Mouse (Mus musculus): ENCODE measurements around the gene Ubtd2.

DNA sequence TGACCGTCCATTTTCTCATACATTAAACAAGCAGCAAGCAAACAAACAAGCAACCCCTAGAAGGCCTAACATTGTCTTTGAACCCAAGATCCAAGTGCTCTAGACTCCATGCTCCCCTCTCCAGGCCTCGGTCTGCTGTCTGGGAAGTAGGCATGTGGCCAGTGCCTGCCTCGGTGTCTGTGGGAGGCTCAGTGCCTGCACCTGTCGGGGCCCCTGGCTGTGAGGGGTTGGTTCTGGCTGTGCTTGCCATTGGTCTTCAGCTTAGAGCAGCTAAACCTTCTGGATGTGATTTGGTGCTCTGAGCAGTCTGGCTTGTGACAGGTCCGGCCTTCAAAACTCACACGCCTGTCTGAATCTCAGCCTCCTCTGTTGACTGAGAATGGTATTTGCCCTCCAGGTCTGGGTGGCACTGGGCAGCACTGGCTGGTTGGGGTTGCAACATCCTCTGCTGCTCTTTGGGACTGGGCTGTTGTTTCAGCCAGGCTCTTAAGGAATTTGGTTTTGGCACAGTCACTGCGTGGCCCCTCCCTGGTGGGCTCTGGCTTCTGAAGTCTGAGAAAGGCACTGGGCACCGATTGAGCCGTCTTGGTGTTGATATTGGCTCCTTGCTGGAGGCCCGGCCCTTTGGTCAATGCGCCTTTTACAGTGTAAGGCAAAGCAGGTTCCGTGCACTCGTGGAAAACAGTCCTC is 97.4 kb downstream of the Ubtd2 start:
- TF ChIP-seq POLR2A (IDR thresholded peaks at IDR 0.05; ENCODE audit: borderline replicate concordance, extremely low read depth, low read depth, low read length) = no peak
- TF ChIP-seq CTCF (IDR thresholded peaks at IDR 0.05; ENCODE audit: insufficient read depth, low read length) = no peak

Measured in lung, adult 2 months (tissue).